Mouse (Mus musculus) thymus, postnatal 0 days (tissue): ENCODE measurements around the gene C1qtnf5. TPM values are rescaled to one million over a fixed set of nuclear protein-coding genes. Genes with fewer than 3 reads are reported as not detected.
A peak's percentile ranks its signal among the peaks of the same experiment; 100 is the strongest.
"Not testable (repeated sequence)": the region's sequence is repeated elsewhere in the genome, so short reads cannot be mapped to it uniquely, and the experiment has no call there.

ENCODE experiments used
- DNase-seq: peaks from one replicate; pipeline ENCODE4 v3.0.0-alpha.2; 2015; ENCODE audit warnings: low spot score
- polyA plus RNA-seq: library from polyadenylated mRNA; unstranded; fragments of >200 nt; fragmentation: Nextera tagmentation; extraction: Ambion mirVana; gene quantifications from 2 replicates; pipeline ENCODE4 v1.2.1, GENCODE M21; 2015

Gene C1qtnf5
- polyA plus RNA-seq, 1 experiment from 2014 or later, result 1.2 TPM

DNA sequence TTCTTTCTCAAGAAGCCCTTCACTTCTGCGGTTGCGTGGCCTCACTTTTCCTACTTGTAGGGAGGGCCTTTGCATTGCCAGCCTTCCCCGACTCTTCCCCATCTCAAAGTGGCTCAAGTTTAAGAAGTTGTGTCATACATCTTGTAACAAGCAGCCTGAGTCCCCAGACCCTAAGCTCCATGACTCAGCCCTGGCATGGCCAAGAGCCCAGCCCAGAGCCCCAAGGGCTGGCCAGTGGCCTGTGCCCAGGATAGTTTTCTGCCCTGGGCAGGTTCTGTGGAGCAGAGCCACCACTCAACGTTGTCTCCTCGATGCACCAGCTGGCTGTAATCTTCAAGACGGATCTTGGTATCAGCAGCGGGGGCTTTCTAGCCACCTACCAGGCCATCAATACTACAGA, 2.2 kb upstream of the C1qtnf5 start:
- no peak for DNase-seq

DNA sequence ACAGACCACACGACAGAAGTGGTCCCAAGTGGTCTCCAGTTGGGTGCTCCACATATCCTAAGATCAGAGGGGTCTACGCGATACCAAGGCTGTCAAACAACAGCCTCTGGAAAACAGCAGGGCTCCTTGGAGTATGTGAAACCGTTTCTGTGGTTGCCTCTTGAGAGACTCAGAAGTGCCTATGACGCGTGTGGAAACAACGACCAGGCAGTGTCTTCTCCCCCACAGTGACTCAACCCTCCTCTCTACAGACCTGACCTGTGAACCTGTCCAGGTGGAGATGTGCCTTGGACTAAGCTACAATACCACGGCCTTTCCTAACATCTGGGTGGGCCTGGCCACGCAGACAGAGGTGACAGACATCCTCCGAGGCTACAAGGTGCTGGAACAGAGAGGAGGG, 1.3 kb upstream of the C1qtnf5 start:
- no peak for DNase-seq

GRCm38 (mm10) chr9:44106182-44106581, 863 bp upstream of the C1qtnf5 start:
- DNase-seq, result no peak

GRCm38 (mm10) chr9:44106596-44106995, 449 bp upstream of the C1qtnf5 start:
- DNase-seq, result no peak

DNA sequence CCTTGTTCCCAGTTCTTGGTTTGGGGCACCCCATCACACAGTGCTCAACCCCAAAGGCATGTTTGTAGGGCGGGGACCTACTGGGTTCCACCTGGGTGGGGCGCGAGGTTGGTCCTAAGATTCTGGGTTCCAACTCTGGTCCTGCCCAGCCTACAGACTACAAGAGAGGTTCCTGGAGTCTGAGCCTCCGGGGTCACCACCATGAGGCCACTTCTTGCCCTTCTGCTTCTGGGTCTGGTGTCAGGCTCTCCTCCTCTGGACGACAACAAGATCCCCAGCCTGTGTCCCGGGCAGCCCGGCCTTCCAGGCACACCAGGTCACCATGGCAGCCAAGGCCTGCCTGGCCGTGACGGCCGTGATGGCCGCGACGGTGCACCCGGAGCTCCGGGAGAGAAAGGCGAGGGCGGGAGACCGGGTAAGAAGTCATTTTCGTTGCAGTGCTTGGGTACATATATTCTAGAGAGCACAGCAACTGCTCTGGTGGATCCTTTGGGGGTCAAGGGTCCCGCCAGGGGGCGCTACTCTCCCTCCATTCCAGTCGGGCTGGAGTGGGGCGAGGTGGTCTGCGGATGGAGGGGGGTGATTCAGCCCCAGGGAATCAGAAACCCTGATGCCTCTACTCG, 623 bp downstream of the C1qtnf5 start:
- DNase-seq, result no peak

GRCm38 (mm10) chr9:44108269-44109055, 1.4 kb downstream of the C1qtnf5 start:
- no peak for DNase-seq

DNA sequence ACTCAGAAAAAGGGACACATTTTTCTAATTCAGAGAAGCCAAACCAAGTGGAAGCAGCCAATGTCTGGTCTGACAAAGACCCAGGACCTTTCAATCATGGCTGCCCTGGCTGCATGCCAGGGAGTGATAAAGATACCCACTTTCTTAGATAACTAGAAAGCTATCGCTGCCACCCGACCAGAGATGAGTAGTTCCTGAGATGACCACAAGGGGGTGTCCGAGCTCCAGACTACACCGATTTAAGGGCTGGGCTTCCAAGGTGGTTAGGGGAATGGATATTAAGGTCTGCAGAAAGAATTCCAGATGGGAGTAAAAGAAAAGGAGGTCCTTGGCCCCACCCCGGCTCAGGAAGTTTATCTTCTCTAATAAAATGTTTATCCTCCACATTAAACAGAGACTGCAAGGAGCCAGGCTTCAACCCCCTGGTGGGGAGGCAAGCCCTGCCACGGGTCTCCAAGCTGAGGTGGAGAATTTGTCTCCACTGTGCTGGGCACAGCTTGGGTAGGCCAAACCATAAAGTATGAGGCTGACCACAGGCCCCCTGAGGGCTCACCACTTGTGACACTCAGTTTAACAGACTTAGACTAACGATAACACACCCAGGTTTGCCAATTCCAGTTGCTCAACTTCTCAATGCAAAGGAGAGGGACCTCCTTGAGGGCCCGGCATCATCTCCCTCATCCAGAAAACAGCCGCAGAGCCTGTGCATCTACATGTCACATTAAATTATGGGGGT, 2.5 kb downstream of the C1qtnf5 start:
- DNase-seq, result peak; percentile 79

DNA sequence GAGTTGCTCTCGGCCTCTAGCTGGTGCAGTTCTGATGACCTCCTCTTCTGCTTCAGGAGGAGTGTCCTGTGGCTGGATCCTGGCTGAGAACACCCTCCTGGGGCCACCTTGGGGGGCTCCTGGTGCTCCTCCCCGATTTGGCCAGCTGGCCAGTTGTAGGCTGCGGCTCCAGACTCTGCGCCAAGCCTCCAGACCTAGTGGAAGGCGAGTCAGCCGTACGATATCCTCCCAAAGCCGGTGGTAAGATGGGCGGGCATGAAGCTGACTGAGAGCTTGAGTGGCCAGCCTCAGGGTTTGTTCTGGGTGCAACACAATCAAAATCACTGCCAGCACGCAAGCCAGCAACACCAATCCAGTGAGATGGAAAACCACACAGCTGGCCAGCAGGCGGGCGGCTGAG, 4.9 kb downstream of the C1qtnf5 start:
- not testable (repeated sequence) for DNase-seq

DNA sequence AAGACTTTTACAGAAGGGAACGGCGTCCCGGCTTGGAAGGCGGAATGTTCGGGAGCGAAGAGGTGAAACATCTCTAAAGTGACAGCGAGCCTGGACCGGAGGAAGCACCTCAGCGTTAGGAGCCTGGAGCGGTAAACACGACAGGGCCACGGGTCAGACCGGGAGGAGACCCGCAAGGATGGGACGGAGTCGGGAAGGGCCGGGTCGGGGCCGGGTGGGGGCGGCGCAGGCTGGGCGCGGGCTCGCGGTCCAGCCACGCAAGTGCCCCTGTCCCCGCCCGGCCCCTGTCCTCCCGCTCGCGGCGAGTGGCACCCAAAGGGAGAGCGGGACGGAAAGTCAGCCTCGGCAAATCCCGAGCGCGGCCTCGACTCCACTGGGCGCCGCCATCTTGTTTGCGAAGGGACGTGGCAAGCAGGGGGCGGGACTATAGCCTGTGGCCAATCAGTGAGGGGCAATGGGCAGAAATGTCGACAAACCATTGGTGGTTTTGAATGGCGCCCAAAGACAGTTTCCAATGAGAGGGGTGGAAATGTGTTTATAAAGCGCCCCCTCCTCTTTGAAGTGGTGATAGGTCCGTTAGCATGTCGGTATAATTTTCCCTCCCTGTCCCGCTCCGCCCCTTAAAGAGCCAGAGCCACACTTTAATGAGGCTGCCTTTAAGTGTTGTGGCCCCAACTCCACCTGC, 6.2 kb downstream of the C1qtnf5 start, which contains the start of the genes Gm49380 and Rnf26:
Gm49380 (minus strand) TSS at position 396 of the 685 bp plus-strand sequence.
Rnf26 (minus strand) TSS at position 413 of the 685 bp plus-strand sequence.
- peak; percentile 97 for DNase-seq

GRCm38 (mm10) chr9:44114453-44114852, 7.4 kb downstream of the C1qtnf5 start:
- no peak for DNase-seq

GRCm38 (mm10) chr9:44115599-44115998, 8.6 kb downstream of the C1qtnf5 start:
- peak; percentile 47 for DNase-seq

DNA sequence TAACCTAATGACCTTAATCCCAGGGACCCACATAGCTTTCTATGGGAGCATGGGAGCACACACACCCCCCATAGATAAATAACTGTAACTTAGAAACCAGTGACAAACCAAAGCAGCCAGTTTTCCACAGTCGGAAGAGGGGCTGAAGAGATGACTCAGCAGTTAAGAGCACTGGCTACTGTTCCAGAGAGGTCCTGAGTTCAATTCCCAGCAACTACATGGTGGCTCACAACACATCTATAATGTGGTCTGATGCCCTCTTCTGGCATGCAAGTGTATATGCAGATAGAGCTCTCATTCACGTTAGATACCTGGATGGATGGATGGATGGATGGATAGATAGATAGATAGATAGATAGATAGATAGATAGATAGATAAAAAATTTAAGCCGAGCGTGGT, 9.1 kb downstream of the C1qtnf5 start:
- DNase-seq, result no peak

DNA sequence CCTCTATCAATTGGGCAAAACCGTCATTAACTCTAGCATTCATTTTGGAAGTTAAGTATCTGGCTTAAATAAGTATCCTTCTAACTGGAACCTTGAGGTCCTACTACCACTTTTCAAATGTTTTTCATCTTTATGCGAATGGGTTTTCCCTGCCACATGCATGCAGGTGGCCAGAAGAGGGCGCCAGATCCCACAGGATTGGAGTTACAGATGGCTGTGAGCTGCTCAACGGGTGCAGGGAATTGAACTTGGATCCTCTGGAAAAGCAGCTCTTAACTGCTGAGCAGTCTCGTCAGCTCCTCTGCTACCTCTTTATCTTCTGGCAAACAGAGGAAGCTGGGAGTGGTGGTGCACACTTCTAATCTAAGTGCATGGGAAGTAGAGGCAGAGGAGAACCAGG, 12.0 kb downstream of the C1qtnf5 start:
- peak; percentile 62 for DNase-seq

- no peak for DNase-seq
Measured at GRCm38 (mm10) chr9:44119948-44120465, 13.0 kb downstream of the C1qtnf5 start.

GRCm38 (mm10) chr9:44124317-44124716, 17.3 kb downstream of the C1qtnf5 start:
- no peak for DNase-seq

- no peak for DNase-seq
Measured at GRCm38 (mm10) chr9:44125026-44125425, 18.0 kb downstream of the C1qtnf5 start.

DNA sequence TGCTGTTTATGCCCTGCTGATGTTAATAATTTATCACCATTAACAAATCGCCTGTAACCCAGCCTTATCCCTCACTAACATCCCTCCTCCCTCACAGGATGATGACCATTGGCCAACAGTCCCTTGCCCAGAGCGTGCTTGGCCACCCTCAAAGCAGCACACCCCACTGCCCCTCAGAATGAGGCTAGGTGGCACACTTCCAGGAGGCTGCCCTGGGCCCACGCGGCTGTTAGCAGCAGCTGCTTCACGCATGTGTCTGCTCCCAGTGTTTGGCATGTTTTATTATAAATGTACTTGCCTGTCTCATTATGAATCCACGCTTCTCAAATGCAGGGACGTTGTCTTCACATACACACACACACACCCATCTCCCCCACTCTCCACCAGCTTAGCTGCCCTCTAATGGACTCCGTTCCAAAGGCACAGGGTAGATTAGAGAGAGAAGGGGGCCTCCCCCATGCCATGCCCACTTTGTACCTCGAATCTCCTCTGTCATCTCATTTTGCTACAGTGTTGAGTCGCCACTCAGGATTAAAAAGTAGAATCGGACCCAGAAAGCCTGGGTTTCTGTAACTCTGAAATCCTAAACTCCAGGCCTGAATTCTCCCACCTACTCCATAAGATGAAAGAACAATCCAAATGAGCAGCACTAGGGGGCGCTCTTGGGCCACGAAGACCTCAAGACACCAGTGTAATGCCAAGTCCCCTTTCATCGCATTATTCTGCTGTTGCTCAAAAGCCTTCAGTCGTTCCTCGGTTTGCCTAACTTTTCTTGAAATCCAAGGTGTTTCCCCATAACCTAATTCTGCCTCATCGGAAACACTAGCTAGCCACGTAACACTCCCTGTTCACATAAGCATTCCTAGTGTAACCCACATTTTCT, 18.7 kb downstream of the C1qtnf5 start:
- DNase-seq, result peak; percentile 86

GRCm38 (mm10) chr9:44126746-44127145, 19.7 kb downstream of the C1qtnf5 start:
- no peak for DNase-seq

DNA sequence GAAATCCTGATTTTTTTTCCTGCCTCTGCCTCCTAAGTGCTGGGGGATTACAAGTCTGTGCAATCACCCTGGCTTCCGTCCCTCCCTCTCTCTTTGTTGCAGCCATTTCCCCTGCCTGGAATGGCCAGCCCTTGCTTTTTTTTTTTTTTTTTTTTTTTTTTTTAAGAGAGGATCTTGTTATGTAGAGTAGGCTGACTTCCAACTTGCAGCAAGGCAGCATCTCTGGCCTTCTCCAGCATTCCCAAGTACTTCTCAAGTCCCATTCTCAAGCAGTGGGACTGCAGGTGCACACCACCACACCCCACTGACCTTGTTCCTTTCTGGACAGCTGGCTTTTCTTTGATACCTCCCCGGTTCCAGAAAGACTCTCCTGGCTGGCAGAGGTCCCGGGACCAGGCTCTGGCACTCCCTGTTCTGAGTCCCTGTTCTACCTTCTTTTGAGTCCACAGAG, 20.3 kb downstream of the C1qtnf5 start:
- no peak for DNase-seq

DNA sequence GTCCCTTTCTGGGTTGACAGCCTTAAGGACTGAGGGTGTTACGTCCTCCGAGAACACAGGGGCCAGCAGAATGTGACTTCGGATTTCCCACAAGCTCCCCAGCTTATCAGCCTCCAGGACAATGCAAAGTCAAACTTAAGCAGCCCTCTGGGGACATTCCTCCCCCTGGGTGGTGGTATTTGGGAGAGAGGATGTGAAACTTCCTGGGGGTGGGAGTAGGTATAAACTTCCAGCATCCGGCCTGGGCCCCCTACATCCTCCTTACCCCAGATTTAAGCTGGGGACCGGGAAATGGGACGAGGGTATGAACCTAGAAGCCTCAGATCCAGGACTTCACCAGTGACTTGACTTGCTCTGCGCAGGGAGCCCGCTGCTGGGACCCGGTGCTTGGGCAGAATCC, 22.6 kb downstream of the C1qtnf5 start:
- no peak for DNase-seq
